Mouse (Mus musculus) limb, embryonic 14.5 days (tissue): Measurements from ENCODE around the gene Ifna15. TPM values are rescaled to one million over a fixed set of nuclear protein-coding genes. Genes with fewer than 3 reads are reported as not detected.

Experiments used
- ATAC-seq: fragments of 200-750 bp; cut with Nextera tagmentation; 2 replicates; pipeline ENCODE4 v1.8.0; 2017; ENCODE audit warnings: low read depth, moderate number of reproducible peaks, moderate TSS enrichment; ENCODE audit not compliant: low FRiP score
- DNase-seq: peaks from one replicate; pipeline ENCODE4 v3.0.0-alpha.2; 2015; ENCODE audit warnings: low spot score
- H3K27ac ChIP-seq: fragments of 300-500 bp; sonication (generic); replicated peaks from 2 replicates; pipeline ENCODE4 v1.5.1; 2014; ENCODE audit warnings: low read depth, mild to moderate bottlenecking, low read length, moderate library complexity, mixed read lengths
- H3K27me3 ChIP-seq: fragments of 300-500 bp; sonication (generic); 2 replicates; pipeline ENCODE4 v1.6.1; 2014; ENCODE audit warnings: low read length, mixed read lengths; ENCODE audit not compliant: control insufficient read depth, insufficient read depth
- H3K36me3 ChIP-seq: fragments of 300-500 bp; sonication (generic); 2 replicates; pipeline ENCODE4 v1.6.1; 2014; ENCODE audit warnings: mild to moderate bottlenecking, low read length, moderate library complexity, mixed read lengths; ENCODE audit not compliant: control insufficient read depth, insufficient read depth
- H3K4me1 ChIP-seq: fragments of 300-500 bp; sonication (generic); 2 replicates; pipeline ENCODE4 v1.6.1; 2014; ENCODE audit warnings: antibody characterized with exemption, low read length, mixed read lengths; ENCODE audit not compliant: control insufficient read depth, insufficient read depth
- H3K4me2 ChIP-seq: fragments of 300-500 bp; sonication (generic); replicated peaks from 2 replicates; pipeline ENCODE4 v1.6.1; 2014; ENCODE audit warnings: low read depth, mild to moderate bottlenecking, low read length, moderate library complexity; ENCODE audit not compliant: severe bottlenecking
- H3K4me3 ChIP-seq: fragments of 300-500 bp; sonication (generic); replicated peaks from 2 replicates; pipeline ENCODE4 v1.5.1; 2014; ENCODE audit warnings: low read length
- H3K9ac ChIP-seq: fragments of 300-500 bp; sonication (generic); 2 replicates; pipeline ENCODE4 v1.6.1; 2014; ENCODE audit warnings: mild to moderate bottlenecking, low read depth, low read length, moderate library complexity; ENCODE audit not compliant: severe bottlenecking
- H3K9me3 ChIP-seq: fragments of 300-500 bp; sonication (generic); 2 replicates; pipeline ENCODE4 v1.6.1; 2016; ENCODE audit warnings: low read length; ENCODE audit not compliant: control insufficient read depth
- POLR2A ChIP-seq: fragments of 200-500 bp; IDR thresholded peaks from 2 replicates; pipeline ENCODE4 v1.8.0; 2012; ENCODE audit warnings: inconsistent platforms, mild to moderate bottlenecking, moderate library complexity, borderline replicate concordance; ENCODE audit not compliant: insufficient read depth, insufficient read length; ENCODE audit errors: extremely low read depth
- WGBS: fragments of 180-500 bp; shearing (Covaris S2); extraction: QIAGEN DNeasy Blood & Tissue Kit; methylation state at CpG from one replicate; pipeline ENCODE4 v1.1.7; 2014; 5-methylcytosine and 5-hydroxymethylcytosine counted together
- polyA plus RNA-seq, 2 experiments: library from polyadenylated mRNA; depleted of rRNA in 1 of 2; stranded (reverse) in 1 of 2; unstranded in 1 of 2; fragments of >200 nt; fragmentation: Nextera tagmentation in 1 of 2; extraction: Ambion mirVana in 1 of 2; gene quantifications; 2 replicates each; pipeline versions ENCODE4 v1.2.1 to v1.2.3; 2012 to 2014

The Ifna15 gene
- polyA plus RNA-seq, 2 experiments, result not detected

- WGBS, result 82% methylated on average over 5 of the region's 5 CpGs
- no peak for DNase-seq
- no peak for ATAC-seq
- Histone ChIP-seq H3K4me3 (no peak overlapping the region), H3K4me1 (no peaks in the 10 kb centered on the region), H3K9me3 (no peaks in the 10 kb centered on the region), H3K27ac (no peak overlapping the region), H3K4me2 (no peak overlapping the region), H3K9ac (no peak overlapping the region), H3K27me3 (no peaks in the 10 kb centered on the region), H3K36me3 (no peaks in the 10 kb centered on the region)
- no peak for TF ChIP-seq POLR2A
Measured at GRCm38 (mm10) chr4:88526379-88527049, 31.5 kb downstream of the Ifna15 start.

DNA sequence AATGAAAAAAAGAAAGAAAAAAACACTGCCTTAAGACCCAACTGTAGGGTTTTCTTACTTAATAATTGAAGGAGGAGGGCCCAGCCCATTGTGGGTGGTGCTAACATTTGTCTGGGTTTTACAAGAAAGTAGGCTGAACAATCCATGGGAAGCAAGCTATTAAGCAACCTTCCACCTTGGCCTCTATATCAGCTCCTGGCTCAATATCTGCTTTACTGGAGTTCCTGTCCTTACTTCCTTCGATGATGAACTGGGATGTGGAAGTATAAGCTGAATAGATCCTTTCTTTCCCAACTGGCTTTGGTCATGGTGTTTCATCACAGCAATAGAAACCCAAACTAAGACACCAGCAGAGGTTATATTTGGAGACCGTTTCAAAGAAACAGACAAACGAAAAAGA lies 32.7 kb downstream of the Ifna15 start:
- Histone ChIP-seq H3K9ac (no peak overlapping the region), H3K9me3 (no peaks in the 10 kb centered on the region), H3K27ac (no peak overlapping the region), H3K36me3 (no peaks in the 10 kb centered on the region), H3K4me2 (no peak overlapping the region), H3K27me3 (no peaks in the 10 kb centered on the region), H3K4me3 (no peak overlapping the region), H3K4me1 (no peaks in the 10 kb centered on the region)
- no peak for TF ChIP-seq POLR2A
- ATAC-seq (no peak), DNase-seq (no peak)
- WGBS, result 80% methylated on average over 3 of the region's 3 CpGs

DNA sequence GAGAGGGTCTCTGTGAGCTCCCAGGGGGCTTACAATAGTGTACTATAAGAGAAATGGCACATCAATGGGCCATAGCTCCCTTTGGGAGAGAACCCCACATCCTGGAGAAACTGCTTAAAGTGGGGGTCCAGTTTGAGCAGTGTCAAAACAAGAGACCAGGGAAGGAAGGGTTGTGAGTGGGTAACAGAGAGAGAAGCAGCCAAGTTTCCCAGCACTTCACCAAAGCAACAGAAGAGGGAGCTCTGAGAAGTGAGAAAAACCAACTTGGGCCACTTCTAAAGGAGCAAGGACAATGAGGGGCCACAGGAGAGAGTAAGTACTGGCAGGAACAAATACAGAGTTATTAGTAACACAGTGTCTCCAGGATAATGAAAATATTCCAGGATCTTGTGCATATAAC lies 34.8 kb downstream of the Ifna15 start:
- no peaks in the 10 kb centered on the region for H3K9me3 ChIP-seq
- no peak overlapping the region for H3K4me3 ChIP-seq
- no peaks in the 10 kb centered on the region for H3K36me3 ChIP-seq
- no peak overlapping the region for H3K4me2 ChIP-seq
- no peak overlapping the region for H3K9ac ChIP-seq
- no peak for ATAC-seq
- H3K27me3 ChIP-seq, result no peaks in the 10 kb centered on the region
- H3K27ac ChIP-seq, result no peak overlapping the region
- H3K4me1 ChIP-seq, result no peaks in the 10 kb centered on the region
- DNase-seq, result no peak
- TF ChIP-seq POLR2A, result no peak

DNA sequence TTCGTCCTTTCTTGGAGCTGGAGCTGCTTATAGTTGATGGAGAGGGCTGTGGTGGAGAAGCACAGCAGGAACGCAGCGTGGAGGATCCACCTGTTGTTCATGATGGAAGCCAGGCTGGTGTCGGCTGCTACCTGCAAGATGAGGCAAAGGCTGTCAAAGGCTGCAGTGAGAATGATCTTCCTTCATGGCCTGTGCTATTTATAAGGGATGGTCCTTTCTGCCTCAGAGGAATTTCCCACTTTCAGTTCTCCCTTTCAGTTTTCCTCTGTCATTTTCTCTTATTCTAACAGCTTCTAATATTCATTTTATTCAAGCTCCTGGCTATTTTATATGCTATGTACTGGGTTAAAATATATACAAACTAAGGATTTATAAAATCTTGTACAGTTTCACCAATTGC lies 35.4 kb downstream of the Ifna15 start, which contains the start of gene Ifnb1:
Gene Ifnb1, minus strand, starts transcription at position 101 of the 400 bp plus-strand sequence.
- no peaks in the 10 kb centered on the region for H3K9me3 ChIP-seq
- no peak for ATAC-seq
- no peak within 1 kb of the TSS for H3K4me3 ChIP-seq
- 86% methylated on average over 4 of the region's 4 CpGs for WGBS
- no peak for DNase-seq
- TF ChIP-seq POLR2A, result no peak
- H3K4me1 ChIP-seq, result no peaks in the 10 kb centered on the region
- H3K36me3 ChIP-seq, result no peaks in the 10 kb centered on the region
- H3K27ac ChIP-seq, result no peak within 1 kb of the TSS
- no peak within 1 kb of the TSS for H3K4me2 ChIP-seq
- H3K9ac ChIP-seq, result no peak within 1 kb of the TSS
- no peaks in the 10 kb centered on the region for H3K27me3 ChIP-seq

- no peak for TF ChIP-seq POLR2A
- 76% methylated on average over 2 of the region's 2 CpGs for WGBS
- DNase-seq (no peak), ATAC-seq (no peak)
- H3K4me1 ChIP-seq, result no peaks in the 10 kb centered on the region
- no peaks in the 10 kb centered on the region for H3K9me3 ChIP-seq
- no peak overlapping the region for H3K4me3 ChIP-seq
- H3K27ac ChIP-seq, result no peak overlapping the region
- H3K36me3 ChIP-seq, result no peaks in the 10 kb centered on the region
- H3K4me2 ChIP-seq, result no peak overlapping the region
- H3K27me3 ChIP-seq, result no peaks in the 10 kb centered on the region
- no peak overlapping the region for H3K9ac ChIP-seq
Measured at GRCm38 (mm10) chr4:88517957-88518356, 40.1 kb downstream of the Ifna15 start.
